Mouse (Mus musculus): Measurements from ENCODE around the gene Phf5a.
A peak's percentile ranks its signal among the peaks of the same experiment; 100 is the strongest.

The Phf5a gene

GRCm38 (mm10) chr15:81818404-81818803, 53.3 kb downstream of the Phf5a start:
- DNase-seq: no peak

GRCm38 (mm10) chr15:81814716-81815370, 56.9 kb downstream of the Phf5a start:
- peak; percentile 69 for DNase-seq
